Mouse (Mus musculus) stomach, postnatal 0 days (tissue): ENCODE measurements around the gene Aph1a.

ENCODE experiments used
- CTCF ChIP-seq: IDR thresholded peaks from 2 replicates; pipeline ENCODE4 v1.5.1; 2016; ENCODE audit warnings: antibody characterized with exemption, low read depth, mild to moderate bottlenecking, moderate library complexity
- EP300 ChIP-seq: optimal IDR thresholded peaks from 2 replicates; pipeline ENCODE3; 2016; ENCODE audit warnings: antibody characterized with exemption

GRCm38 (mm10) chr3:95905940-95906492 lies 12.2 kb downstream of the Aph1a start:
- TF ChIP-seq CTCF = peak; percentile 77
- TF ChIP-seq EP300 = no peak
